Comparison of ENCODE assay signal across 13 mouse cellular contexts in the genomic region with DNA sequence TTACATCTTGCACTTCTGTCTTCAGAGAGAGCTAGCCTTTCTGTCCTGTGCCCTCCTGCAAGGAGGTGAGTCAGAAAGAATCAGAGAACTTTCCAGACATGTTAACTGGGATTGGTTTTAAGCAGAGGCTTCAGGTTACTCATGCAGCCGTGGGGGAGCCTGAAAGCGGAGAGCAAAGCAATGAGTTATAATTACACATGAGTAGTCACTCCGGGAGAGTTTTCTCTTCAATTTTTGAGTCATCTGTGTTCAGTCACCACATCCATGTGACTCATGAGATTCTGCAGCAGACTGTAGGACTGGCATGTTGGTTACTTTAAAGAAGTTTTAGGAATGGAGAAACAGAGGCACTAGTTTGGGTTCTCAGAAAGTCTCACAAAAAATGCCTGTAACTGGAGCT.
A peak's percentile ranks its signal among the peaks of the same experiment; 100 is the strongest.
DNase-seq lines count a peak whose midpoint lies in the region; ATAC-seq and TF ChIP-seq lines count a peak whose summit lies in the region.
"Had no signal": no experiment of that assay in that cellular context is flagged by ENCODE, and none has a peak within 500 bp of the region (broad histone marks: within the 10 kb centered on the region; RNA-seq: fewer than 3 reads in every experiment).

No protein-coding gene starts in this region.

- TF ChIP-seq CTCF in lung, postnatal 0 days (IDR thresholded peaks at IDR 0.05) = no peak

- no peak overlapping the region for H3K4me2 ChIP-seq in lung, postnatal 0 days (replicated peaks; ENCODE audit: low read depth, low read length)
- no peak overlapping the region for H3K4me2 ChIP-seq in midbrain, embryonic 13.5 days (replicated peaks)
- H3K4me2 ChIP-seq in forebrain, embryonic 13.5 days = no peak overlapping the region
- H3K4me2 ChIP-seq: liver, embryonic 15.5 days; neural tube, embryonic 13.5 days had no signal

- no peaks in the 10 kb centered on the region for H3K9me3 ChIP-seq in lung, postnatal 0 days (ENCODE audit: low read length)
- H3K9me3 ChIP-seq in midbrain, embryonic 13.5 days = no peaks in the 10 kb centered on the region
- H3K9me3 ChIP-seq in forebrain, embryonic 13.5 days (replicated peaks) = no peaks in the 10 kb centered on the region
- H3K9me3 ChIP-seq: liver, embryonic 15.5 days; megakaryocyte, embryonic 14.5 days; neural tube, embryonic 13.5 days had no signal

- no peak overlapping the region for H3K4me3 ChIP-seq in lung, postnatal 0 days (ENCODE audit: low read depth, low read length)
- H3K4me3 ChIP-seq in midbrain, embryonic 13.5 days (replicated peaks) = no peak overlapping the region
- no peak overlapping the region for H3K4me3 ChIP-seq in forebrain, embryonic 13.5 days
- H3K4me3 ChIP-seq: liver, embryonic 15.5 days; megakaryocyte, embryonic 14.5 days; neural tube, embryonic 13.5 days had no signal

- H3K27ac ChIP-seq in lung, postnatal 0 days (ENCODE audit: low read length) = no peak overlapping the region
- no peak overlapping the region for H3K27ac ChIP-seq in midbrain, embryonic 13.5 days
- no peak overlapping the region for H3K27ac ChIP-seq in forebrain, embryonic 13.5 days
- H3K27ac ChIP-seq: liver, embryonic 15.5 days; neural tube, embryonic 13.5 days had no signal

- ATAC-seq in lung, postnatal 0 days = no peak
- no peak for ATAC-seq in midbrain, embryonic 13.5 days
- ATAC-seq in forebrain, embryonic 13.5 days = no peak

- H3K4me1 ChIP-seq in lung, postnatal 0 days (ENCODE audit: insufficient read depth, low read depth, low read length) = no peaks in the 10 kb centered on the region
- no peaks in the 10 kb centered on the region for H3K4me1 ChIP-seq in midbrain, embryonic 13.5 days (replicated peaks)
- H3K4me1 ChIP-seq in forebrain, embryonic 13.5 days = no peaks in the 10 kb centered on the region
- H3K4me1 ChIP-seq: liver, embryonic 15.5 days; megakaryocyte, embryonic 14.5 days; neural tube, embryonic 13.5 days had no signal

- WGBS in lung, postnatal 0 days = 54% methylated on average over 3 of the region's 3 CpGs
- 81% methylated on average over 3 of the region's 3 CpGs for WGBS in midbrain, embryonic 13.5 days
- 75% methylated on average over 3 of the region's 3 CpGs for WGBS in forebrain, embryonic 13.5 days

- peak; percentile 55 to 68 for DNase-seq in adrenal gland, adult (ENCODE audit: inconsistent age in 2 of 2, low spot score in 1 of 2)
- no peak for DNase-seq in adrenal gland, postnatal 4 days (ENCODE audit: low spot score in 2 of 2)
- peak; percentile 10 for DNase-seq in lung, postnatal 0 days (ENCODE audit: low spot score)
- DNase-seq in lung, postnatal 10 days = no peak
- peak; percentile 88 for DNase-seq in brain, adult 2 months (ENCODE audit: low read depth, low spot score)
- DNase-seq in right cerebral cortex, postnatal 36 days (ENCODE audit: low spot score in 2 of 2) = peak; percentile 26 to 32
- DNase-seq: heart, adult 18-20 months; thymus, postnatal 25 days had no signal

- no peaks in the 10 kb centered on the region for H3K27me3 ChIP-seq in lung, postnatal 0 days (replicated peaks; ENCODE audit: insufficient read depth, low read length)
- H3K27me3 ChIP-seq in midbrain, embryonic 13.5 days = no peaks in the 10 kb centered on the region
- no peaks in the 10 kb centered on the region for H3K27me3 ChIP-seq in forebrain, embryonic 13.5 days
- H3K27me3 ChIP-seq: liver, embryonic 15.5 days; megakaryocyte, embryonic 14.5 days; neural tube, embryonic 13.5 days had no signal

- H3K36me3 ChIP-seq in lung, postnatal 0 days (ENCODE audit: insufficient read depth, low read length) = no peaks in the 10 kb centered on the region
- H3K36me3 ChIP-seq in midbrain, embryonic 13.5 days = no peaks in the 10 kb centered on the region
- H3K36me3 ChIP-seq in forebrain, embryonic 13.5 days (ENCODE audit: poor library complexity, severe bottlenecking) = no peaks in the 10 kb centered on the region
- H3K36me3 ChIP-seq: liver, embryonic 15.5 days; neural tube, embryonic 13.5 days had no signal

- H3K9ac ChIP-seq in lung, postnatal 0 days (replicated peaks; ENCODE audit: low read depth) = no peak overlapping the region
- H3K9ac ChIP-seq in midbrain, embryonic 13.5 days (replicated peaks) = no peak overlapping the region
- no peak overlapping the region for H3K9ac ChIP-seq in forebrain, embryonic 13.5 days
- H3K9ac ChIP-seq: liver, embryonic 15.5 days; neural tube, embryonic 13.5 days had no signal

- TF ChIP-seq EP300 in lung, postnatal 0 days (IDR thresholded peaks at IDR 0.05) = no peak

Comparison
In these comparisons a context has a peak if more than half of its experiments do, and no peak if none do; other contexts are left out.
1. DNase-seq: peak in adrenal gland, adult (2 of 2), lung, postnatal 0 days (single experiment), brain, adult 2 months (single experiment) and right cerebral cortex, postnatal 36 days (2 of 2); none in adrenal gland, postnatal 4 days (0 of 2) and lung, postnatal 10 days (single experiment).